Mouse (Mus musculus) heart, embryonic 16.5 days (tissue): ENCODE results near the gene Zfp831. TPM values are rescaled to one million over a fixed set of nuclear protein-coding genes. Genes with fewer than 3 reads are reported as not detected.
A peak's percentile ranks its signal among the peaks of the same experiment; 100 is the strongest.

Experiments used
- ATAC-seq: fragments of 200-750 bp; cut with Nextera tagmentation; replicated peaks from 2 replicates; pipeline ENCODE4 v1.8.0; 2017; ENCODE audit warnings: moderate number of reproducible peaks; ENCODE audit not compliant: insufficient read depth, low FRiP score; ENCODE audit errors: extremely low read depth
- H3K27ac ChIP-seq: fragments of 300-500 bp; sonication (generic); 2 replicates; pipeline ENCODE4 v1.5.1; 2014; ENCODE audit warnings: mild to moderate bottlenecking, low read length, control low read depth, moderate library complexity
- H3K27me3 ChIP-seq: fragments of 300-500 bp; sonication (generic); 2 replicates; pipeline ENCODE4 v1.6.1; 2014; ENCODE audit warnings: low read length, mixed read lengths; ENCODE audit not compliant: control insufficient read depth, insufficient read depth
- H3K36me3 ChIP-seq: fragments of 300-500 bp; sonication (generic); 2 replicates; pipeline ENCODE4 v1.6.1; 2014; ENCODE audit not compliant: control insufficient read depth, insufficient read depth
- H3K4me1 ChIP-seq: fragments of 300-500 bp; sonication (generic); 2 replicates; pipeline ENCODE4 v1.6.1; 2014; ENCODE audit warnings: low read length, mixed read lengths; ENCODE audit not compliant: control insufficient read depth, insufficient read depth
- H3K4me2 ChIP-seq: fragments of 300-500 bp; sonication (generic); 2 replicates; pipeline ENCODE4 v1.6.1; 2014; ENCODE audit warnings: low read depth, mild to moderate bottlenecking, control low read depth, low read length
- H3K4me3 ChIP-seq: fragments of 300-500 bp; sonication (generic); 2 replicates; pipeline ENCODE4 v1.5.1; 2014; ENCODE audit warnings: mild to moderate bottlenecking, control low read depth, low read length
- H3K9ac ChIP-seq: fragments of 300-500 bp; sonication (generic); 2 replicates; pipeline ENCODE4 v1.6.1; 2014; ENCODE audit warnings: low read length, control low read depth
- H3K9me3 ChIP-seq: fragments of 300-500 bp; sonication (generic); replicated peaks from 2 replicates; pipeline ENCODE4 v1.6.1; 2016; ENCODE audit warnings: low read length; ENCODE audit not compliant: control insufficient read depth
- WGBS: fragments of 180-500 bp; shearing (Covaris S2); extraction: QIAGEN DNeasy Blood & Tissue Kit; methylation state at CpG from one replicate; pipeline ENCODE4 v1.1.7; 2014; 5-methylcytosine and 5-hydroxymethylcytosine counted together
- polyA plus RNA-seq: library from polyadenylated mRNA; unstranded; fragments of >200 nt; fragmentation: Nextera tagmentation; extraction: Ambion mirVana; gene quantifications from 2 replicates; pipeline ENCODE4 v1.2.1, GENCODE M21; 2015

The Zfp831 gene
- polyA plus RNA-seq, 1 experiment from 2014 or later: 0.04 TPM

DNA sequence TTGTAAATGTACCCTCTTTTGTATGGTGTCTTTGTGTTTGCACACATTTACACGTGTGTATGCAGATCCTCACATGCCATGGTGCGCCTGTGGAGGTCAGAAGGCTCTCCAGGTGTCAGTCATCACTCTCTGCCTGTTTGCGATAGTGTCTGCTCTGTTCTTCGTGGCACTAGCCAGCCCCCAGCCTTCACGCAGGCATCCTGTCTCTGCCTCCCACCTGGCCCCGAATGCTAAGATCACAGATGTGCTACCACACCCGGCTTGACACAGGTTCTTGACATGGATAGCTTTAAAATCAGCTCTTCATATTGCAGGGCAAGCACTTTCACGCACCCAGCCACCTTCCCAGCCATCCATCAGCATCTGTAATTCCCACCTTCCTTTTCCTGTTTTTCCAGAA is 16.3 kb upstream of the Zfp831 start:
- no peaks in the 10 kb centered on the region for H3K4me1 ChIP-seq
- no peak for ATAC-seq
- no peak overlapping the region for H3K27ac ChIP-seq
- no peak overlapping the region for H3K4me2 ChIP-seq
- H3K4me3 ChIP-seq: no peak overlapping the region
- WGBS: 42% methylated on average over 8 of the region's 8 CpGs
- no peaks in the 10 kb centered on the region for H3K9me3 ChIP-seq
- no peak overlapping the region for H3K9ac ChIP-seq
- no peaks in the 10 kb centered on the region for H3K36me3 ChIP-seq
- H3K27me3 ChIP-seq: no peaks in the 10 kb centered on the region

DNA sequence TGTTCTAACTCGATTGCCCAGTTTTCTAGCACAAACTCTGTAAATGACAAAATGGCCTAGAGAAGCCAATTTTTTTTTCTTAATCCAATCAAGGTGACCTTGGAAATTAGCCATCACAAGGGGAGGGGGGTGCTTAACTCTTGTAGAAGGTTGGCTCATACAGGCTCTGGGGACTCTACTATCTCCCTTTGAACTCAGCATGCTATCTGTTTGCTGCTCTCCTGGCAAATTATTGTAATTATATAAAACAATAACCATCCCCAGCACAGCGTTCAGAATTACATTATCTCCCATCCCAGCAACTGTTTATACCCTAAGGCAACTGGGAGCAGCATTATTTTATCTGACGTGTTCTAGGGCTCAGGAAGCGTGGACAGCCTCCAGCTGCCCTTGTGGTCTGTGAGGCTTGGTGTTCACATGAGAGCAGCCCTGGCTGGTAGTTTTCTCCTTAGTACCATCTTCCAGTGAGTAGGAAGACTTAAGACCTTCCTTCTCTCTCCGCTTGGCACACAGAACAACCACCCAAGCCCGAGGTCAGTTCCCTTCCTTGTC is 14.0 kb upstream of the Zfp831 start:
- Histone ChIP-seq H3K4me1 (no peaks in the 10 kb centered on the region), H3K4me2 (no peak overlapping the region), H3K27ac (no peak overlapping the region), H3K9ac (no peak overlapping the region), H3K9me3 (no peaks in the 10 kb centered on the region), H3K27me3 (no peaks in the 10 kb centered on the region), H3K36me3 (no peaks in the 10 kb centered on the region), H3K4me3 (no peak overlapping the region)
- 69% methylated on average over 6 of the region's 6 CpGs for WGBS
- ATAC-seq: no peak

DNA sequence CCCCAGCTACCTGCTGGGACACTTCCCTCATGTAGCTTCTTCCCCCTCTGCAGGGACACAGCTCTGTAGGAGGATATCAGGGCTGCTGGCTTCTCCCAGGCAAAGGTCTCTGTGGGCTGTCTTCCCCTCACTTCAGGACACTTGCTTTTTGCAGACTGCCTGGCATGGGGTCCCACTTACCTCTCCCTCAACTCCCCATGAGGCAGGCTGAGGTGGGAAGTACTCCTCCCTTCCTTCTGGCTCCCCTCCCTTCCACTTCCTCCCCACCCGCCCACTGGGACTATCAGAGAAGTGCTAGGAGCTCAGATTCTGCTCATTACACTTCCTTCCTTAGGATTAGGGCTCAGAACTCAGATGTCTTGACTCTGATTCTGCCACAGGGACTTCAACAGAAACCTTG is 6.6 kb upstream of the Zfp831 start:
- Histone ChIP-seq H3K9me3 (no peaks in the 10 kb centered on the region), H3K4me2 (no peak overlapping the region), H3K27ac (peak overlapping the region; percentile 58), H3K9ac (no peak overlapping the region), H3K4me3 (no peak overlapping the region), H3K27me3 (no peaks in the 10 kb centered on the region), H3K36me3 (no peaks in the 10 kb centered on the region), H3K4me1 (no peaks in the 10 kb centered on the region)
- ATAC-seq: peak; percentile 80
- WGBS: 14% methylated on average over 1 of the region's 1 CpGs

DNA sequence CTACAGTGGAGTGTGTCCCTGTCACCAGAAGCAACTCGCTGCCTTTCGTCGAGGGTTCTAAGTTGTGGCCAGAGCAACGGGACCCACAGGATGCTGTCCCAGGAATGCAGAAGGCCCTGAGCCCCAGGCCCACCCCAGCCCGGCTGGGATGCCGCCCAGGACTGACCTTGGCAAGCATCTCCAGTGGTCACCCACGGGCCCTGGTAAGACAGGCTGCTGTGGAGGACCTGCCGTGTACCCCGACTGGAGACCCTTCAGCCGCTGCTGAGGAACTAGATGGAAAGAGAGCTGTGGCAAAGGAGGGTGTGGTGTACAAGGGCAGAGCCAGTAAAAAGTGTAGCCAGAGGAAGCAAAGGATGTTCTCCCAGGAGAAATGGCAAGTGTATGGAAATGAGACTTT is 1.6 kb downstream of the Zfp831 start:
- no peak for ATAC-seq
- no peak overlapping the region for H3K27ac ChIP-seq
- H3K36me3 ChIP-seq: no peaks in the 10 kb centered on the region
- no peak overlapping the region for H3K9ac ChIP-seq
- H3K4me3 ChIP-seq: no peak overlapping the region
- no peaks in the 10 kb centered on the region for H3K9me3 ChIP-seq
- no peak overlapping the region for H3K4me2 ChIP-seq
- no peaks in the 10 kb centered on the region for H3K27me3 ChIP-seq
- H3K4me1 ChIP-seq: no peaks in the 10 kb centered on the region
- WGBS: 79% methylated on average over 10 of the region's 10 CpGs

DNA sequence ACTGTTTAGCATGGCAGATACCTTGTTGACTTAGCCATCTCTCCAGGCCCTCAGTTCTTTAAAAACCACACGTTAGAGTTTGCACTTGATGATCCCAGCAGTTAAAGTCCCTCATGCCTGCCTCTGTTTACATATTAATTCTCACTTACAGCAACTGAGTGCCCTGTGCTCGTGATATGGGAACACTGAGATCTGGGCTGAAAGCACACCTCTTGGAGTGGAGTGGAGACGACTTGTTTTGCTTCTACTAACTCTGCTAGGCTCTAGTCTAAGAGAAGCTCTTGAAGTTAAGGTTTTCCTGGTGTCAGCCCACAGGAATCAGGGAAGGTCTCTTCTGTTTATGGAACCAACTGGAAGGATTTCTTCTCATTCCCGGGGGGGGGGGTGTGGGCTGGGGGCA is 9.5 kb downstream of the Zfp831 start:
- no peak for ATAC-seq
- H3K9me3 ChIP-seq: no peaks in the 10 kb centered on the region
- H3K4me1 ChIP-seq: no peaks in the 10 kb centered on the region
- no peak overlapping the region for H3K4me2 ChIP-seq
- WGBS: 47% methylated on average over 4 of the region's 4 CpGs
- no peak overlapping the region for H3K4me3 ChIP-seq
- H3K27ac ChIP-seq: no peak overlapping the region
- H3K36me3 ChIP-seq: no peaks in the 10 kb centered on the region
- no peak overlapping the region for H3K9ac ChIP-seq
- H3K27me3 ChIP-seq: no peaks in the 10 kb centered on the region

DNA sequence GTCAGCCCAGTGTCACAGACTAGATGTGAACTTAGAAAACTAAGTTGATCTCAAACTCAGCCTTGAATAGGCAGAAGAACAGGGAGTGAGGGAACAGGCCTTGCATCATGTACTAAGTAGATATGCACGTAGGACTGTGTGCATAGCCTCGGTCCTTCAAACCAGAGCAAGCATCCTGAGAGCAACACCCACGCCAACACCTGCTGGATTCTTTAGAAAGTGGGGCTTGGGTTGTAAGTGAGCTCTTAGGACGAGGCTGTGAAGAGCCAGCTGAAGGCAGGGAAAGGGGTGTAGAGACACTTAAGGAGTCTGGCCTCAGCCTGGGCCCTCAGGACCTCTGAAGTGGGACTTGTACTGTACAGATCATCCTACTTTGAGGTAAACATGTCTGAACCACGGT is 12.0 kb downstream of the Zfp831 start:
- H3K27me3 ChIP-seq: no peaks in the 10 kb centered on the region
- ATAC-seq: no peak
- no peak overlapping the region for H3K4me2 ChIP-seq
- no peaks in the 10 kb centered on the region for H3K9me3 ChIP-seq
- H3K9ac ChIP-seq: no peak overlapping the region
- no peaks in the 10 kb centered on the region for H3K4me1 ChIP-seq
- H3K36me3 ChIP-seq: no peaks in the 10 kb centered on the region
- no peak overlapping the region for H3K4me3 ChIP-seq
- 68% methylated on average over 5 of the region's 5 CpGs for WGBS
- no peak overlapping the region for H3K27ac ChIP-seq

DNA sequence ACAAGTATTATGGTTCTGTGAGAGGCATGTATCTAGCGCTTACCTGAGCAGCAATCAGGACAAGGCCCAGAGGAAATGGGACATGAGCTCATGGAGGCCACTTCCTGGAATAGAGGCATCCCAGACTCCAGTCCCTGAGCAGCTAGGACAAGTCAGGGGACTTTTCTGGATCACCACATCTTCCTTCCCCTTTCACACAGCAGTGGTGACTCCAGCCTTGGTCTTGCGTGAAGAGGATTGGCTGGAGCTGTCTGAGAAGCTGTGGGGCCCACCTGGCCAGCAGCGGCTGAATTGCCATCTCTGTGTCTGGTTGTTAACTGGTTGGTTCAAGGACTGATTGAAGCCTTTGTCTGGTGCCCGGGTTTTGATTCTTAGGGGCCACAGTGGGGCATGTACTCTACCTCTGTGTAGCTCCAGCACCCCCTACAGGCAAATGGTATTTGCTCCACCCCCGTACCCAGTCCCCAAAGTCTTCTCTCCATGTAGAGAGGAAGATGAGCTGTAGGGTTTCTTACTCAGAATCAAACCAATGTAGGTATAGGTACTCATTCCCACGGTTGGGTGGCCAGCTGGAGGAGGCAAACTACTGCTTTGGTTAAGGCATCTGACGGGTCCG is 15.0 kb downstream of the Zfp831 start:
- ATAC-seq: no peak

DNA sequence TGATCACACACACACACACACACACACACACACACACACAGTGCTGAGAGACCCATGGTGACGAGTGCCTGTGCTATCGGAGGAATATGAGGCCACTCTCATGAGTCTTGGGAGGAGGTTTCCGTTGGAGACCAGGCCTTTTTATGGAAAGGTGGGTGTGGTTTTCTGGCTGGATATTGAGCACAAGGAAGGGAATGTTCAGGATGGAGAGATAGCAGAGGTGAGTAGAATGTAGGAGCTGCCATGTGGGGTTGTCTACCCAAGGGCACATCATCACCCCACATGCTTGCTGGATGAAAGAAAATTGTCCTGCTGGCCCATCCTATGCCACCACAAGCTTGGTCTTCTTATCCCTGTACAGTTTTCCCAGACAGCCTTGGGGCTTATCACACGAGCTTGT is 16.5 kb downstream of the Zfp831 start:
- Histone ChIP-seq H3K4me2 (no peak overlapping the region), H3K27me3 (no peaks in the 10 kb centered on the region), H3K36me3 (no peaks in the 10 kb centered on the region), H3K4me1 (no peaks in the 10 kb centered on the region), H3K27ac (no peak overlapping the region), H3K9ac (no peak overlapping the region), H3K9me3 (no peaks in the 10 kb centered on the region), H3K4me3 (no peak overlapping the region)
- 70% methylated on average over 4 of the region's 4 CpGs for WGBS
- no peak for ATAC-seq

More for the DNA sequence above, 15.0 kb downstream of the Zfp831 start:
- Histone ChIP-seq H3K4me1 (no peaks in the 10 kb centered on the region), H3K9me3 (no peaks in the 10 kb centered on the region), H3K4me2 (no peak overlapping the region), H3K27me3 (no peaks in the 10 kb centered on the region), H3K9ac (no peak overlapping the region), H3K36me3 (no peaks in the 10 kb centered on the region), H3K4me3 (no peak overlapping the region), H3K27ac (no peak overlapping the region)
- 71% methylated on average over 8 of the region's 8 CpGs for WGBS

DNA sequence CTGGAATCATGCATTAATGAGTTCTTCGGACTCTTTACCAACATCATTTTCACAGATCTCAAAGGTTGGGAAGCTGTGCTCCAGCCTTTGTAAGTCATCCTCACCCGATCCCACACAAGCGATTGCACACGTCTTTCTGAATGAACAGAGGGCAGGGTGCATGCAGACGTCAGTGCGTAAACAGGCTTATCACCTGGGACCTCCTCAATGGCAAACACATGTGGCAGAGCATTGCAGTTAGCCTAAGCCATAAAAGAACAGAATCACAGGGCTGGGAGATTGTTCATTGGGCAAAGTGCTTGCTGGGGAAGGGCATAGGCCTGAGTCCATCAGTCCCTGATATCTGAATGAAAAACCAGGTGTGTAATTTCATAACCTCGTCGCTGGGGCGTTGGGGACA is 17.0 kb downstream of the Zfp831 start:
- ATAC-seq: no peak
- H3K9me3 ChIP-seq: no peaks in the 10 kb centered on the region
- WGBS: 81% methylated on average over 9 of the region's 9 CpGs
- no peak overlapping the region for H3K27ac ChIP-seq
- H3K4me3 ChIP-seq: no peak overlapping the region
- H3K4me1 ChIP-seq: no peaks in the 10 kb centered on the region
- H3K9ac ChIP-seq: no peak overlapping the region
- no peaks in the 10 kb centered on the region for H3K27me3 ChIP-seq
- no peak overlapping the region for H3K4me2 ChIP-seq
- H3K36me3 ChIP-seq: no peaks in the 10 kb centered on the region
